Mouse (Mus musculus) G1E (cell line): ENCODE results near the gene 1700029H14Rik.

Experiments used
- CTCF ChIP-seq: IDR thresholded peaks from 2 replicates; pipeline ENCODE4 v1.5.1; 2012; ENCODE audit warnings: low read depth, low read length, inconsistent platforms, mixed read lengths
- GATA1 ChIP-seq: IDR thresholded peaks from 2 replicates; pipeline ENCODE4 v1.6.1; 2012; ENCODE audit warnings: borderline replicate concordance, low read length, inconsistent platforms, mixed read lengths
- POLR2AphosphoS5 ChIP-seq: IDR thresholded peaks from 2 replicates; pipeline ENCODE4 v1.6.1; 2012; ENCODE audit warnings: low read depth, low read length, inconsistent platforms; ENCODE audit not compliant: insufficient replicate concordance
- TAL1 ChIP-seq: conservative IDR thresholded peaks from 2 replicates; pipeline ENCODE4 v1.6.1; 2012; ENCODE audit warnings: low read depth, low read length, inconsistent platforms, mixed read lengths

GRCm38 (mm10) chr8:13501221-13501620 lies 61.0 kb downstream of the 1700029H14Rik start:
- TF ChIP-seq CTCF (no peak), POLR2AphosphoS5 (no peak), GATA1 (no peak), TAL1 (no peak)
